Mouse (Mus musculus): ENCODE results near the gene Patl2. TPM values are rescaled to one million over a fixed set of nuclear protein-coding genes. Genes with fewer than 3 reads are reported as not detected.

The Patl2 gene
- total and polyA plus RNA-seq, 3 experiments = 0.58 to 0.84 TPM; not detected in 1

DNA sequence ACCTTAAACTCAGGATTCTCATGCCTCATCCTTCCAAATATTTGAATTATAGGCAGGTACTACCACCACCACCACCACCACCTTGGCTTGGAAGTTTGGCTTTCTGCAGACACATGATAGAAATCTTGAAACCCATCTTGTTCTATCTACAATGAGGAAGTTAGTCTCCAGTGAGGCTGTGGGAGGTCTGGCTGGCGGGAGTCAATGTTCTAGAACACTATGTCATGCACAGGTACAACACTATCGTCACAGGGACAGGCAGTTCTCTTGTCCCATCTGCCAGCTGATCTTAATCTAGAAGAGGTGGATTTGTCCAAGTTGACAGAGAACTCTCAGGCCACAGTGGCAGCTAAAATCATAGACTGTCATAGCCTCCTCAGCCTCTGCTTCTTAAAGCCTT is 53.4 kb downstream of the Patl2 start:
- Histone ChIP-seq H3K27me3 (ENCODE audit: control insufficient read depth in 1 of 2, insufficient read depth in 2 of 2, low read length in 2 of 2) (no peaks in the 10 kb centered on the region), H3K27ac (ENCODE audit: control insufficient read depth, low read depth, low read length) (no peak overlapping the region), H3K4me1 (ENCODE audit: control insufficient read depth in 1 of 2, insufficient read depth in 2 of 2, low read length in 2 of 2) (peaks cover 23 to 28% of the 10 kb centered on the region in 2 experiments), H3K9me3 (replicated peaks; ENCODE audit: insufficient read depth, low read length) (no peaks in the 10 kb centered on the region), H3K79me2 (ENCODE audit: control insufficient read depth, insufficient read depth, low read length, poor library complexity) (no peaks in the 10 kb centered on the region), H3K4me3 (ENCODE audit: control insufficient read depth in 1 of 2, insufficient read depth in 1 of 2, low read depth in 2 of 2, low read length in 2 of 2) (no peak overlapping the region), H3K36me3 (ENCODE audit: control insufficient read depth in 1 of 2, insufficient read depth in 2 of 2, low read length in 2 of 2) (peaks cover 0 to 26% of the 10 kb centered on the region in 2 experiments; a peak in 2 of 4 replicates), H3K9ac (ENCODE audit: control insufficient read depth, low read depth, low read length, poor library complexity, severe bottlenecking) (no peak overlapping the region)
- DNase-seq (ENCODE audit: low read depth, low spot score) = peak; percentile 62
- TF ChIP-seq POLR2AphosphoS5 (IDR thresholded peaks at IDR 0.05; ENCODE audit: borderline replicate concordance, low read depth, low read length) = no peak
- TF ChIP-seq EP300 (IDR thresholded peaks at IDR 0.05; ENCODE audit: low read depth in 1 of 2, low read length in 2 of 2) = peak in 1 of 2 experiments; percentile 40; a peak in 2 of 4 replicates
- TF ChIP-seq SIN3A (IDR thresholded peaks at IDR 0.05; ENCODE audit: low read length) = peak; percentile 34; the same call in 1 of the 2 replicates
- TF ChIP-seq ELF1 (IDR thresholded peaks at IDR 0.05; ENCODE audit: low read depth, low read length) = peak; percentile 23; the same call in 1 of the 2 replicates
- no peak for TF ChIP-seq TAL1 (IDR thresholded peaks at IDR 0.05; ENCODE audit: low read length)
- TF ChIP-seq USF1 (IDR thresholded peaks at IDR 0.05; ENCODE audit: low read depth, low read length) = no peak
- TF ChIP-seq CTCF (IDR thresholded peaks at IDR 0.05 in 2 of 3, conservative IDR thresholded peaks at IDR 0.05 in 1 of 3; ENCODE audit: control insufficient read depth in 1 of 3, insufficient read depth in 1 of 3, low read depth in 2 of 3, low read length in 3 of 3, poor library complexity in 1 of 3, severe bottlenecking in 1 of 3) = no peak
- TF ChIP-seq ETS1 (IDR thresholded peaks at IDR 0.05; ENCODE audit: low read depth, low read length) = peak; percentile 44; the same call in 1 of the 2 replicates
- 0 out of 2 replicates have a peak, but pooled peaks have one; percentile 7 for TF ChIP-seq TCF12 (IDR thresholded peaks at IDR 0.05; ENCODE audit: low read depth, low read length)

DNA sequence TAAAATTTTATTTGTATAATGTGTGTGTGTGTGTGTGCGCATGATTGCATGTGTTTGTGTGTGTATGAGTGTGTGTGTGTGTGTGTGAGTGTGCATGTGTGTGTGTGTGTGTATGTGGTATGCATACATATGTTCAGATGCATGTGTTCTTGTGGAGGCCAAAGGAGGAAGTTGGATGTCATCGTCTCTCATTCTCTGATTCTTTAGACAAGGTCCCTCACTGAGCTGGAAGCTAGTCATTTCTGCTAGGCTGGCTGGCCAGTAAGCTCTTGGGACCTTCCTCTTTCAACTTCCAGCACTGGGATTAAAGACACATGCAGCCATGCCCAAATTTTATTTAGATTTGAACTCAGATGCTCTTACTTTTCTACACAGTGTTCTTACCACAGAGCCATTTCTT is 53.9 kb downstream of the Patl2 start:
- Histone ChIP-seq H3K4me1 (ENCODE audit: control insufficient read depth in 1 of 2, insufficient read depth in 2 of 2, low read length in 2 of 2) (peaks cover 22 to 28% of the 10 kb centered on the region in 2 experiments), H3K79me2 (ENCODE audit: control insufficient read depth, insufficient read depth, low read length, poor library complexity) (no peaks in the 10 kb centered on the region), H3K27ac (ENCODE audit: control insufficient read depth, low read depth, low read length) (no peak overlapping the region), H3K36me3 (ENCODE audit: control insufficient read depth in 1 of 2, insufficient read depth in 2 of 2, low read length in 2 of 2) (peaks cover 0 to 21% of the 10 kb centered on the region in 2 experiments; a peak in 2 of 4 replicates), H3K4me3 (ENCODE audit: control insufficient read depth in 1 of 2, insufficient read depth in 1 of 2, low read depth in 2 of 2, low read length in 2 of 2) (no peak overlapping the region), H3K27me3 (ENCODE audit: control insufficient read depth in 1 of 2, insufficient read depth in 2 of 2, low read length in 2 of 2) (no peaks in the 10 kb centered on the region), H3K9ac (ENCODE audit: control insufficient read depth, low read depth, low read length, poor library complexity, severe bottlenecking) (no peak overlapping the region), H3K9me3 (replicated peaks; ENCODE audit: insufficient read depth, low read length) (no peaks in the 10 kb centered on the region)
- TF ChIP-seq JUND (IDR thresholded peaks at IDR 0.05; ENCODE audit: low read depth, low read length) (no peak), MEF2A (IDR thresholded peaks at IDR 0.05; ENCODE audit: extremely low read depth, insufficient replicate concordance, low read depth, low read length, poor library complexity, severe bottlenecking) (no peak), CHD2 (IDR thresholded peaks at IDR 0.05; ENCODE audit: low read length) (no peak), TBP (IDR thresholded peaks at IDR 0.05; ENCODE audit: low read depth, low read length) (no peak), KAT2A (conservative IDR thresholded peaks at IDR 0.05; ENCODE audit: low read depth, low read length) (no peak), GABPA (IDR thresholded peaks at IDR 0.05; ENCODE audit: low read depth, low read length) (no peak), MAFK (IDR thresholded peaks at IDR 0.05; ENCODE audit: borderline replicate concordance, low read depth, low read length) (no peak), E2F4 (IDR thresholded peaks at IDR 0.05; ENCODE audit: borderline replicate concordance, low read depth, low read length) (no peak), NELFE (IDR thresholded peaks at IDR 0.05; ENCODE audit: low read depth, low read length) (no peak), TCF12 (IDR thresholded peaks at IDR 0.05; ENCODE audit: low read depth, low read length) (no peak), NRF1 (IDR thresholded peaks at IDR 0.05; ENCODE audit: insufficient read depth, low read depth, low read length, poor library complexity, severe bottlenecking) (no peak), CHD1 (IDR thresholded peaks at IDR 0.05; ENCODE audit: low read depth, low read length) (no peak)
- DNase-seq (ENCODE audit: low read depth, low spot score) = peak; percentile 67
